Mouse (Mus musculus): ENCODE data around the gene Trir. TPM values are rescaled to one million over a fixed set of nuclear protein-coding genes. Genes with fewer than 3 reads are reported as not detected.

The Trir gene
- polyA plus RNA-seq, 1 experiment from 2014 or later = 120 TPM

- Histone ChIP-seq H3K27me3 (peaks cover 44% of the 10 kb centered on the region), H3K4me3 (replicated peaks) (no peak overlapping the region), H3K9me3 (replicated peaks) (no peaks in the 10 kb centered on the region), H3K27ac (no peak overlapping the region), H3K4me1 (peaks cover 6% of the 10 kb centered on the region; the same call in 1 of the 2 replicates), H3K4me2 (no peak overlapping the region), H3K36me3 (0 out of 2 replicates have a peak, but pooled peaks cover 2% of the 10 kb centered on the region), H3K9ac (no peak overlapping the region)
- no peak for ATAC-seq (replicated peaks; ENCODE audit: low FRiP score)
- WGBS = 18% methylated on average over 25 of the region's 25 CpGs
Observed at GRCm38 (mm10) chr8:85007686-85008085, 18.9 kb upstream of the Trir start.

DNA sequence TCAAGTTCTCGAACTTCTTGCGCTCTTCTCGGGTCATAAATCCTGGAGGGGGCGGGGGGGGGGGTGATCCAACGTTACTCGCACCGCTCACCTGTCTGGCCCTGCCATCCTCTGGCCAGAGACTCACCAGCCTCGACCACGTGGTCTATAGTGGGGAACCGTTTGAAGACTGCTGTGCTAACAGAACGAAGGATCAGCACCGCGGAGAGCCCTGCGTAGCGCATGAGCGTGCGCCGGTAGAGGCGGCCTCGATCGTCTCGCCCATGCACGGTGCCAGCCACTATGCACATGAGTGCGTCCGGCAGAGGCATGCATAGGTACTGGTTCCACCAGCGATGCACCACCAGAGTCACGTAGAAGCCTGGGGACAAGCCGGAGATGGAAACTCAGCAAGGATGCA, 15.4 kb upstream of the Trir start:
- H3K36me3 ChIP-seq = no peaks in the 10 kb centered on the region
- H3K9me3 ChIP-seq (replicated peaks) = no peaks in the 10 kb centered on the region
- peaks cover 12% of the 10 kb centered on the region for H3K4me1 ChIP-seq
- 13% methylated on average over 28 of the region's 28 CpGs for WGBS
- no peak overlapping the region for H3K4me3 ChIP-seq (replicated peaks)
- peak overlapping the region; percentile 14; the same call in 1 of the 2 replicates for H3K4me2 ChIP-seq
- ATAC-seq (replicated peaks; ENCODE audit: low FRiP score) = no peak
- H3K27ac ChIP-seq = no peak overlapping the region
- H3K9ac ChIP-seq = no peak overlapping the region
- peaks cover 67% of the 10 kb centered on the region for H3K27me3 ChIP-seq

- Histone ChIP-seq H3K4me3 (replicated peaks) (peak overlapping the region; percentile 37), H3K27ac (no peak overlapping the region), H3K36me3 (peaks cover 12% of the 10 kb centered on the region), H3K27me3 (peaks cover 53% of the 10 kb centered on the region), H3K9me3 (replicated peaks) (no peaks in the 10 kb centered on the region), H3K4me2 (peak overlapping the region; percentile 67), H3K9ac (peak overlapping the region; percentile 43), H3K4me1 (peaks cover 12% of the 10 kb centered on the region)
- WGBS = 3% methylated on average over 24 of the region's 26 CpGs
- no peak; the same call in 1 of the 2 replicates for ATAC-seq (replicated peaks; ENCODE audit: low FRiP score)
Observed at GRCm38 (mm10) chr8:85013230-85013840, 13.3 kb upstream of the Trir start.

- 56% methylated on average over 2 of the region's 2 CpGs for WGBS
- H3K9me3 ChIP-seq (replicated peaks) = no peaks in the 10 kb centered on the region
- peaks cover 23% of the 10 kb centered on the region for H3K36me3 ChIP-seq
- no peak for ATAC-seq (replicated peaks; ENCODE audit: low FRiP score)
- peak within 1 kb of the TSS; percentile 37 for H3K4me3 ChIP-seq (replicated peaks)
- no peak within 1 kb of the TSS for H3K27ac ChIP-seq
- H3K4me2 ChIP-seq = peak within 1 kb of the TSS; percentile 67
- H3K9ac ChIP-seq = peak within 1 kb of the TSS; percentile 43
- peaks cover 12% of the 10 kb centered on the region for H3K4me1 ChIP-seq
- H3K27me3 ChIP-seq = peaks cover 44% of the 10 kb centered on the region
Observed at GRCm38 (mm10) chr8:85014431-85014830, 12.2 kb upstream of the Trir start, which contains the start of gene Best2. Gene Best2, minus strand, starts transcription at chr8:85014531.

- H3K9ac ChIP-seq = no peak overlapping the region
- no peak overlapping the region for H3K27ac ChIP-seq
- peaks cover 6% of the 10 kb centered on the region for H3K4me1 ChIP-seq
- 74% methylated on average over 10 of the region's 10 CpGs for WGBS
- no peak overlapping the region for H3K4me3 ChIP-seq (replicated peaks)
- peaks cover 28% of the 10 kb centered on the region for H3K27me3 ChIP-seq
- no peaks in the 10 kb centered on the region for H3K9me3 ChIP-seq (replicated peaks)
- peaks cover 46% of the 10 kb centered on the region for H3K36me3 ChIP-seq
- no peak overlapping the region for H3K4me2 ChIP-seq
- ATAC-seq (replicated peaks; ENCODE audit: low FRiP score) = no peak
Observed at GRCm38 (mm10) chr8:85016724-85017123, 9.9 kb upstream of the Trir start.

DNA sequence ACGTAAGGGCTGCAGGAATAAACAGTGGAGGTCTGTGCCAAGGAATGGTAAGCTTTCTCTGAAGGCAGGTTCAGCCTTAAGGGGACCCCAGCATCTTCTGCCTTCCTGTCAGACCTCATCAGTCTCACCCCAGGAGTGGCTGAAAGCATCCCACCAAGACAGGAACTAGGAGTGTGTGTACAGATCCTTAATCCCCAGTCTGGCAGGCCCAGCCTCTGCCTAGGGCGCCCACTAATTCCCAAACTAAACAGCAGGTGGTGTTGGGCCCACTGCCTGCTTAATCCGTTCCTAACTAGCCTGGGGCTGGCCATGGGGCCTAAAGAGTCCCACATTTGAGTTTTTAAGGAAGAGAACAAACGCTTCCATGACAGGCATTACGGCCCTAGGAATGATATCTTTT, 9.4 kb upstream of the Trir start:
- no peak for ATAC-seq (replicated peaks; ENCODE audit: low FRiP score)
- H3K27ac ChIP-seq = no peak overlapping the region

GRCm38 (mm10) chr8:85021514-85022055, 5.0 kb upstream of the Trir start:
- peaks cover 23% of the 10 kb centered on the region for H3K4me1 ChIP-seq
- no peak overlapping the region for H3K4me3 ChIP-seq (replicated peaks)
- H3K27me3 ChIP-seq = no peaks in the 10 kb centered on the region
- no peak overlapping the region for H3K27ac ChIP-seq
- no peaks in the 10 kb centered on the region for H3K9me3 ChIP-seq (replicated peaks)
- H3K36me3 ChIP-seq = peaks cover 69% of the 10 kb centered on the region
- no peak for ATAC-seq (replicated peaks; ENCODE audit: low FRiP score)
- no peak overlapping the region for H3K9ac ChIP-seq
- H3K4me2 ChIP-seq = no peak overlapping the region
- 91% methylated on average over 3 of the region's 3 CpGs for WGBS

More for the DNA sequence above, 9.4 kb upstream of the Trir start:
- Histone ChIP-seq H3K4me3 (replicated peaks) (no peak overlapping the region), H3K9me3 (replicated peaks) (no peaks in the 10 kb centered on the region), H3K4me1 (peaks cover 6% of the 10 kb centered on the region), H3K4me2 (no peak overlapping the region), H3K36me3 (peaks cover 50% of the 10 kb centered on the region), H3K27me3 (peaks cover 25% of the 10 kb centered on the region), H3K9ac (no peak overlapping the region)
- 62% methylated on average over 5 of the region's 5 CpGs for WGBS

- peak overlapping the region; percentile 85 for H3K4me2 ChIP-seq
- 89% methylated on average over 3 of the region's 3 CpGs for WGBS
- H3K27me3 ChIP-seq = no peaks in the 10 kb centered on the region
- no peak overlapping the region for H3K27ac ChIP-seq
- peaks cover 52% of the 10 kb centered on the region for H3K36me3 ChIP-seq
- H3K9ac ChIP-seq = no peak overlapping the region
- peaks cover 34% of the 10 kb centered on the region for H3K4me1 ChIP-seq
- H3K9me3 ChIP-seq (replicated peaks) = no peaks in the 10 kb centered on the region
- peak overlapping the region; percentile 99; the same call in 1 of the 2 replicates for H3K4me3 ChIP-seq (replicated peaks)
- ATAC-seq (replicated peaks; ENCODE audit: low FRiP score) = no peak
Observed at GRCm38 (mm10) chr8:85023846-85024245, 2.8 kb upstream of the Trir start.

- Histone ChIP-seq H3K4me3 (replicated peaks) (peak within 1 kb of the TSS; percentile 99), H3K9me3 (replicated peaks) (no peaks in the 10 kb centered on the region), H3K9ac (peak within 1 kb of the TSS; percentile 83), H3K27ac (peak within 1 kb of the TSS; percentile 93), H3K4me1 (peaks cover 39% of the 10 kb centered on the region), H3K4me2 (peak within 1 kb of the TSS; percentile 85), H3K27me3 (no peaks in the 10 kb centered on the region), H3K36me3 (peaks cover 51% of the 10 kb centered on the region)
- peak; percentile 92 for ATAC-seq (replicated peaks; ENCODE audit: low FRiP score)
- 5% methylated on average over 30 of the region's 30 CpGs for WGBS
Observed at GRCm38 (mm10) chr8:85025098-85025932, 1.3 kb upstream of the Trir start, which contains the start of gene Asna1. Gene Asna1, minus strand, starts transcription at chr8:85025281.

DNA sequence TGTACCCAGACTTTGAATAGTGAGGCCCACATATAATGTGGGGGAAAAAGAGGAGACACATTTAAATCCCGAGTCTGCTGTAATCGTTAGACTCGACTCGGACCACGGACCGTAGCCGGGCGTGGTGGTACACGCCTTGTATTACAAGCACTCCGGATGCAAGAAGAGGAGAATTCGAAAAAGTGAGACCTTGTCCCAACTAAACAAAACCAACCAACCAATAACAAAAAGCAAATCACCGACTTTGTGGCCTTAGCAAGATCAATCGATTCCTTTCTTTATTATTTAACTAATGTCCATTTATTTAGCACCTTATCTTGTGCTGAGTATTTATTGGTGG, 863 bp downstream of the Trir start:
- under 1% methylated on average over 13 of the region's 13 CpGs for whole genome bisulfite sequencing
- Histone ChIP-seq H3K9ac (peak overlapping the region; percentile 99), H3K36me3 (peaks cover 50% of the 10 kb centered on the region), H3K27me3 (no peaks in the 10 kb centered on the region), H3K9me3 (replicated peaks) (no peaks in the 10 kb centered on the region), H3K4me2 (peak overlapping the region; percentile 85), H3K27ac (peak overlapping the region; percentile 93), H3K4me3 (replicated peaks) (peak overlapping the region; percentile 99), H3K4me1 (peaks cover 39% of the 10 kb centered on the region)
- no peak for ATAC-seq (replicated peaks; ENCODE audit: low FRiP score)

- no peaks in the 10 kb centered on the region for H3K9me3 ChIP-seq (replicated peaks)
- peaks cover 51% of the 10 kb centered on the region for H3K36me3 ChIP-seq
- ATAC-seq (replicated peaks; ENCODE audit: low FRiP score) = no peak
- H3K4me3 ChIP-seq (replicated peaks) = peak overlapping the region; percentile 99
- H3K9ac ChIP-seq = peak overlapping the region; percentile 99
- peak overlapping the region; percentile 85 for H3K4me2 ChIP-seq
- H3K4me1 ChIP-seq = peaks cover 39% of the 10 kb centered on the region
- 16% methylated on average over 2 of the region's 2 CpGs for WGBS
- no peak overlapping the region for H3K27ac ChIP-seq
- no peaks in the 10 kb centered on the region for H3K27me3 ChIP-seq
Observed at GRCm38 (mm10) chr8:85027922-85028321, 1.3 kb downstream of the Trir start.

DNA sequence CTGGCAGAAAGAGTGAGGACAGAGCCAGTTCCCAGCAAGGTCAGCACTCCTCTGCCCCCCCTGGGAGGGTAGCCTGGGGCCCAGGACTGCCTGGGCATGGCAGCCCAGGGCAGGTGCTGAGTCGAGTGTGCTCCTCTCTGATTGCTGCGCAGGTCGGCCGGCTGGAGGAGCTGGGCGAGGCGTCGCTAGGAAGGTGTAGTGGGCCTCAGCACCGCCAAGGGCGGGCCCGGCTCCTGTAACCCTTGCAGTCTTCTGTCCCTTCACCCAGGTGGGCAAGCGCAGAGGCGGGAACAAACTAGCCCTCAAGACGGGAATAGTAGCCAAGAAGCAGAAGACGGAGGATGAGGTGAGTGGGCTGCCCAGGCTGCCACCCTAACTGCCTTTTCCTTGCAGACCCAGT, 2.6 kb downstream of the Trir start:
- H3K9me3 ChIP-seq (replicated peaks) = no peaks in the 10 kb centered on the region
- H3K27ac ChIP-seq = no peak overlapping the region
- H3K27me3 ChIP-seq = no peaks in the 10 kb centered on the region
- peak overlapping the region; percentile 85 for H3K4me2 ChIP-seq
- H3K9ac ChIP-seq = peak overlapping the region; percentile 99; the same call in 1 of the 2 replicates
- no peak for ATAC-seq (replicated peaks; ENCODE audit: low FRiP score)
- WGBS = 90% methylated on average over 14 of the region's 14 CpGs
- H3K36me3 ChIP-seq = peaks cover 49% of the 10 kb centered on the region
- H3K4me3 ChIP-seq (replicated peaks) = peak overlapping the region; percentile 99; the same call in 1 of the 2 replicates
- H3K4me1 ChIP-seq = peaks cover 37% of the 10 kb centered on the region
